Mouse (Mus musculus) colon, adult 2 months (tissue): ENCODE results near the gene Supt4a. TPM values are rescaled to one million over a fixed set of nuclear protein-coding genes. Genes with fewer than 3 reads are reported as not detected.

Source experiments
- polyA plus RNA-seq: library from polyadenylated mRNA; depleted of rRNA; stranded (reverse); fragments of >200 nt; gene quantifications from 2 replicates; pipeline ENCODE4 v1.2.3, GENCODE M21; 2012; rRNA removed

Supt4a gene
- 33.1 and 41.4 TPM in 2 replicates for polyA plus RNA-seq

GRCm38 (mm10) chr11:87737175-87737740 is at the start of gene Supt4a:
Gene Supt4a (plus strand): TSS chr11:87737552.

GRCm38 (mm10) chr11:87760301-87761081 is 23.1 kb downstream of the Supt4a start, which contains the start of gene Tspoap1:
Gene Tspoap1 (plus strand): TSS chr11:87760541.

Other genes with a start within 250 kb of the Supt4a start
- not detected in 2 replicates for gene Gm11492, start 170.9 kb upstream of the Supt4a start, polyA plus RNA-seq
- gene Sept4, start 168.6 kb upstream of the Supt4a start, polyA plus RNA-seq, result 15.0 and 17.0 TPM in 2 replicates
- 27.3 and 29.5 TPM in 2 replicates for gene Mtmr4, start 145.4 kb upstream of the Supt4a start, polyA plus RNA-seq
- gene Hsf5, start 120.4 kb upstream of the Supt4a start, polyA plus RNA-seq, result 0.06 TPM in 2 replicates
- gene Rnf43, start 74.8 kb upstream of the Supt4a start, polyA plus RNA-seq, result 23.8 and 24.7 TPM in 2 replicates
- gene Tspoap1, start 23.0 kb downstream of the Supt4a start, polyA plus RNA-seq, result 0.90 and 1.5 TPM in 2 replicates
- gene Mpo, start 56.0 kb downstream of the Supt4a start, polyA plus RNA-seq, result 0.20 and 0.34 TPM in 2 replicates
- 178 and 221 TPM in 2 replicates for gene Lpo, start 90.7 kb downstream of the Supt4a start, polyA plus RNA-seq
- 13.8 and 17.7 TPM in 2 replicates for gene Mks1, start 115.7 kb downstream of the Supt4a start, polyA plus RNA-seq
- 0.27 TPM in 1 of 2 replicates, not detected in the other for gene Epx, start 138.0 kb downstream of the Supt4a start, polyA plus RNA-seq
- gene Olfr462, start 154.7 kb downstream of the Supt4a start, polyA plus RNA-seq, result not detected in 2 replicates
- gene Olfr463, start 159.8 kb downstream of the Supt4a start, polyA plus RNA-seq, result not detected in 2 replicates
- not detected in 2 replicates for gene Olfr464, start 183.4 kb downstream of the Supt4a start, polyA plus RNA-seq
- 94.3 and 116 TPM in 2 replicates for gene Dynll2, start 250.0 kb downstream of the Supt4a start, polyA plus RNA-seq